Mouse (Mus musculus) heart, embryonic 16.5 days (tissue): ENCODE measurements around the gene Atxn1. TPM values are rescaled to one million over a fixed set of nuclear protein-coding genes. Genes with fewer than 3 reads are reported as not detected.

Source experiments
- ATAC-seq: fragments of 200-750 bp; cut with Nextera tagmentation; replicated peaks from 2 replicates; pipeline ENCODE4 v1.8.0; 2017; ENCODE audit warnings: moderate number of reproducible peaks; ENCODE audit not compliant: insufficient read depth, low FRiP score; ENCODE audit errors: extremely low read depth
- H3K27ac ChIP-seq: fragments of 300-500 bp; sonication (generic); 2 replicates; pipeline ENCODE4 v1.5.1; 2014; ENCODE audit warnings: mild to moderate bottlenecking, low read length, control low read depth, moderate library complexity
- H3K27me3 ChIP-seq: fragments of 300-500 bp; sonication (generic); 2 replicates; pipeline ENCODE4 v1.6.1; 2014; ENCODE audit warnings: low read length, mixed read lengths; ENCODE audit not compliant: control insufficient read depth, insufficient read depth
- H3K36me3 ChIP-seq: fragments of 300-500 bp; sonication (generic); 2 replicates; pipeline ENCODE4 v1.6.1; 2014; ENCODE audit not compliant: control insufficient read depth, insufficient read depth
- H3K4me1 ChIP-seq: fragments of 300-500 bp; sonication (generic); 2 replicates; pipeline ENCODE4 v1.6.1; 2014; ENCODE audit warnings: low read length, mixed read lengths; ENCODE audit not compliant: control insufficient read depth, insufficient read depth
- H3K4me2 ChIP-seq: fragments of 300-500 bp; sonication (generic); 2 replicates; pipeline ENCODE4 v1.6.1; 2014; ENCODE audit warnings: low read depth, mild to moderate bottlenecking, control low read depth, low read length
- H3K4me3 ChIP-seq: fragments of 300-500 bp; sonication (generic); 2 replicates; pipeline ENCODE4 v1.5.1; 2014; ENCODE audit warnings: mild to moderate bottlenecking, control low read depth, low read length
- H3K9ac ChIP-seq: fragments of 300-500 bp; sonication (generic); 2 replicates; pipeline ENCODE4 v1.6.1; 2014; ENCODE audit warnings: low read length, control low read depth
- H3K9me3 ChIP-seq: fragments of 300-500 bp; sonication (generic); replicated peaks from 2 replicates; pipeline ENCODE4 v1.6.1; 2016; ENCODE audit warnings: low read length; ENCODE audit not compliant: control insufficient read depth
- WGBS: fragments of 180-500 bp; shearing (Covaris S2); extraction: QIAGEN DNeasy Blood & Tissue Kit; methylation state at CpG from one replicate; pipeline ENCODE4 v1.1.7; 2014; 5-methylcytosine and 5-hydroxymethylcytosine counted together
- polyA plus RNA-seq: library from polyadenylated mRNA; unstranded; fragments of >200 nt; fragmentation: Nextera tagmentation; extraction: Ambion mirVana; gene quantifications from 2 replicates; pipeline ENCODE4 v1.2.1, GENCODE M21; 2015

The Atxn1 gene
- polyA plus RNA-seq, 1 experiment from 2014 or later: 7.2 TPM

- Histone ChIP-seq H3K4me2 (no peak overlapping the region), H3K9ac (no peak overlapping the region), H3K4me1 (peaks cover 28% of the 10 kb centered on the region), H3K27me3 (no peaks in the 10 kb centered on the region), H3K27ac (no peak overlapping the region; the same call in 1 of the 2 replicates), H3K4me3 (no peak overlapping the region), H3K9me3 (no peaks in the 10 kb centered on the region), H3K36me3 (peaks cover 2% of the 10 kb centered on the region; the same call in 1 of the 2 replicates)
- ATAC-seq: no peak
- 65% methylated on average over 6 of the region's 6 CpGs for WGBS
Measured at GRCm38 (mm10) chr13:45643780-45644395, 320.9 kb downstream of the Atxn1 start.

- no peaks in the 10 kb centered on the region for H3K9me3 ChIP-seq
- WGBS: 35% methylated on average over 7 of the region's 7 CpGs
- peaks cover 28% of the 10 kb centered on the region for H3K4me1 ChIP-seq
- no peak overlapping the region for H3K4me3 ChIP-seq
- no peak for ATAC-seq
- no peak overlapping the region for H3K9ac ChIP-seq
- no peaks in the 10 kb centered on the region for H3K27me3 ChIP-seq
- peaks cover 2% of the 10 kb centered on the region; the same call in 1 of the 2 replicates for H3K36me3 ChIP-seq
- peak overlapping the region; percentile 44 for H3K27ac ChIP-seq
- peak overlapping the region; percentile 19; the same call in 1 of the 2 replicates for H3K4me2 ChIP-seq
Measured at GRCm38 (mm10) chr13:45642913-45643312, 321.9 kb downstream of the Atxn1 start.

GRCm38 (mm10) chr13:45640431-45640830 lies 324.4 kb downstream of the Atxn1 start:
- H3K9ac ChIP-seq: no peak overlapping the region

GRCm38 (mm10) chr13:45638281-45638680 lies 326.5 kb downstream of the Atxn1 start:
- WGBS: 71% methylated on average over 1 of the region's 1 CpGs
- H3K27ac ChIP-seq: no peak overlapping the region
- no peak overlapping the region for H3K4me3 ChIP-seq
- no peak for ATAC-seq
- H3K4me2 ChIP-seq: no peak overlapping the region
- no peaks in the 10 kb centered on the region for H3K36me3 ChIP-seq
- H3K9ac ChIP-seq: no peak overlapping the region
- peaks cover 17% of the 10 kb centered on the region for H3K4me1 ChIP-seq
- H3K9me3 ChIP-seq: no peaks in the 10 kb centered on the region
- H3K27me3 ChIP-seq: no peaks in the 10 kb centered on the region

More at GRCm38 (mm10) chr13:45640431-45640830, 324.4 kb downstream of the Atxn1 start:
- H3K27ac ChIP-seq: no peak overlapping the region
- H3K36me3 ChIP-seq: no peaks in the 10 kb centered on the region
- 37% methylated on average over 5 of the region's 5 CpGs for WGBS
- H3K4me3 ChIP-seq: no peak overlapping the region
- peaks cover 22% of the 10 kb centered on the region for H3K4me1 ChIP-seq
- H3K4me2 ChIP-seq: no peak overlapping the region
- no peaks in the 10 kb centered on the region for H3K9me3 ChIP-seq
- no peak for ATAC-seq
- H3K27me3 ChIP-seq: no peaks in the 10 kb centered on the region

GRCm38 (mm10) chr13:45637324-45637723 lies 327.5 kb downstream of the Atxn1 start:
- ATAC-seq: no peak
- H3K27ac ChIP-seq: no peak overlapping the region
- WGBS: 49% methylated on average over 8 of the region's 8 CpGs

GRCm38 (mm10) chr13:45636435-45636834 lies 328.4 kb downstream of the Atxn1 start:
- no peak overlapping the region for H3K27ac ChIP-seq
- peaks cover 8% of the 10 kb centered on the region for H3K4me1 ChIP-seq
- H3K27me3 ChIP-seq: no peaks in the 10 kb centered on the region
- no peaks in the 10 kb centered on the region for H3K36me3 ChIP-seq
- no peak overlapping the region for H3K9ac ChIP-seq
- no peak overlapping the region for H3K4me3 ChIP-seq
- no peak for ATAC-seq
- no peaks in the 10 kb centered on the region for H3K9me3 ChIP-seq
- H3K4me2 ChIP-seq: no peak overlapping the region
- 57% methylated on average over 3 of the region's 3 CpGs for WGBS

More at GRCm38 (mm10) chr13:45637324-45637723, 327.5 kb downstream of the Atxn1 start:
- Histone ChIP-seq H3K4me2 (no peak overlapping the region), H3K4me3 (no peak overlapping the region), H3K36me3 (no peaks in the 10 kb centered on the region), H3K4me1 (peaks cover 8% of the 10 kb centered on the region), H3K9me3 (no peaks in the 10 kb centered on the region), H3K9ac (no peak overlapping the region), H3K27me3 (no peaks in the 10 kb centered on the region)

- Histone ChIP-seq H3K4me1 (0 out of 2 replicates have a peak, but pooled peaks cover 2% of the 10 kb centered on the region), H3K27ac (no peak overlapping the region), H3K4me2 (no peak overlapping the region), H3K9ac (no peak overlapping the region), H3K36me3 (no peaks in the 10 kb centered on the region), H3K4me3 (no peak overlapping the region), H3K27me3 (no peaks in the 10 kb centered on the region), H3K9me3 (no peaks in the 10 kb centered on the region)
- no peak for ATAC-seq
Measured at GRCm38 (mm10) chr13:45633918-45634317, 330.9 kb downstream of the Atxn1 start.

- 83% methylated on average over 3 of the region's 3 CpGs for WGBS
- Histone ChIP-seq H3K36me3 (no peaks in the 10 kb centered on the region), H3K27me3 (no peaks in the 10 kb centered on the region), H3K4me2 (no peak overlapping the region), H3K9ac (no peak overlapping the region), H3K9me3 (no peaks in the 10 kb centered on the region), H3K4me3 (no peak overlapping the region), H3K4me1 (peaks cover 11% of the 10 kb centered on the region), H3K27ac (no peak overlapping the region)
- no peak for ATAC-seq
Measured at GRCm38 (mm10) chr13:45632133-45632532, 332.7 kb downstream of the Atxn1 start.

- Histone ChIP-seq H3K4me3 (no peak overlapping the region), H3K27me3 (no peaks in the 10 kb centered on the region), H3K36me3 (no peaks in the 10 kb centered on the region), H3K9me3 (no peaks in the 10 kb centered on the region), H3K4me1 (peaks cover 11% of the 10 kb centered on the region), H3K9ac (no peak overlapping the region), H3K27ac (no peak overlapping the region), H3K4me2 (no peak overlapping the region)
- ATAC-seq: no peak
- WGBS: 80% methylated on average over 12 of the region's 12 CpGs
Measured at GRCm38 (mm10) chr13:45630518-45631290, 334.1 kb downstream of the Atxn1 start.
